Mouse (Mus musculus) ovary, adult 18-20 months (tissue): ENCODE measurements around the gene Magix.

Source experiments
- DNase-seq: peaks from one replicate; pipeline ENCODE4 v3.0.0; 2022; ENCODE audit warnings: low spot score, mixed read lengths

The Magix gene

GRCm38 (mm10) chrX:7674284-7675000, 6.6 kb downstream of the Magix start:
- DNase-seq, result no peak

- no peak for DNase-seq
Observed at GRCm38 (mm10) chrX:7673578-7674281, 7.3 kb downstream of the Magix start.

- DNase-seq, result no peak
Observed at GRCm38 (mm10) chrX:7672739-7673138, 8.3 kb downstream of the Magix start.

- peak; percentile 41 for DNase-seq
Observed at GRCm38 (mm10) chrX:7670921-7671623, 10.0 kb downstream of the Magix start, which contains the start of gene Plp2. Plp2 (minus strand) TSS chrX:7671390.

GRCm38 (mm10) chrX:7670390-7670881, 10.6 kb downstream of the Magix start:
- DNase-seq, result peak; percentile 58

GRCm38 (mm10) chrX:7665739-7666502, 15.1 kb downstream of the Magix start:
- DNase-seq, result no peak

- no peak for DNase-seq
Observed at GRCm38 (mm10) chrX:7664791-7665190, 16.3 kb downstream of the Magix start.

- DNase-seq, result no peak
Observed at GRCm38 (mm10) chrX:7662936-7663335, 18.1 kb downstream of the Magix start.

- DNase-seq, result no peak
Observed at GRCm38 (mm10) chrX:7661086-7661485, 20.0 kb downstream of the Magix start.

GRCm38 (mm10) chrX:7658785-7659589, 22.1 kb downstream of the Magix start:
- no peak for DNase-seq

- peak; percentile 29 for DNase-seq
Observed at GRCm38 (mm10) chrX:7658031-7658784, 22.8 kb downstream of the Magix start.

- peak; percentile 31 for DNase-seq
Observed at GRCm38 (mm10) chrX:7657221-7657639, 23.8 kb downstream of the Magix start, which contains the start of gene Prickle3. Prickle3 (plus strand) TSS chrX:7657260.

GRCm38 (mm10) chrX:7648671-7649304, 32.3 kb downstream of the Magix start:
- peak; percentile 83 for DNase-seq

- DNase-seq, result no peak
Observed at GRCm38 (mm10) chrX:7645349-7645748, 35.7 kb downstream of the Magix start.

GRCm38 (mm10) chrX:7640785-7641184, 40.3 kb downstream of the Magix start:
- DNase-seq, result no peak

- DNase-seq, result no peak
Observed at GRCm38 (mm10) chrX:7639536-7640325, 41.3 kb downstream of the Magix start.

- peak; percentile 62 for DNase-seq
Observed at GRCm38 (mm10) chrX:7638401-7639091, 42.5 kb downstream of the Magix start, which contains the start of gene Syp. Syp (plus strand) TSS chrX:7638471.

- DNase-seq, result no peak
Observed at GRCm38 (mm10) chrX:7635101-7635500, 46.0 kb downstream of the Magix start.
